Mouse (Mus musculus): Measurements from ENCODE around the gene Efcab2. TPM values are rescaled to one million over a fixed set of nuclear protein-coding genes. Genes with fewer than 3 reads are reported as not detected.

Efcab2 gene
- polyA plus RNA-seq, 1 experiment = 0.04 TPM

- H3K4me1 ChIP-seq (ENCODE audit: control insufficient read depth, insufficient read depth, insufficient read length, low read length) = no peaks in the 10 kb centered on the region
- H3K27ac ChIP-seq (ENCODE audit: insufficient read depth, low read depth, low read length) = no peak overlapping the region
- TF ChIP-seq CTCF (IDR thresholded peaks at IDR 0.05; ENCODE audit: extremely low read depth, insufficient read length, insufficient replicate concordance, low read depth, low read length) (no peak), POLR2A (IDR thresholded peaks at IDR 0.05; ENCODE audit: low read depth, low read length) (no peak)
- no peaks in the 10 kb centered on the region for H3K36me3 ChIP-seq (ENCODE audit: control insufficient read depth, insufficient read depth, low read length)
- H3K4me3 ChIP-seq (ENCODE audit: low read depth, low read length) = no peak overlapping the region
- WGBS = 76% methylated on average over 6 of the region's 6 CpGs
- H3K27me3 ChIP-seq (ENCODE audit: control insufficient read depth, insufficient read depth, low read length) = no peaks in the 10 kb centered on the region
Measured at GRCm38 (mm10) chr1:178467594-178467993, 61.7 kb downstream of the Efcab2 start.

- H3K4me3 ChIP-seq (ENCODE audit: low read depth, low read length) = no peak overlapping the region
- H3K27ac ChIP-seq (ENCODE audit: insufficient read depth, low read depth, low read length) = no peak overlapping the region
- H3K27me3 ChIP-seq (ENCODE audit: control insufficient read depth, insufficient read depth, low read length) = no peaks in the 10 kb centered on the region
- TF ChIP-seq POLR2A (IDR thresholded peaks at IDR 0.05; ENCODE audit: low read depth, low read length) (no peak), CTCF (IDR thresholded peaks at IDR 0.05; ENCODE audit: extremely low read depth, insufficient read length, insufficient replicate concordance, low read depth, low read length) (no peak)
- H3K36me3 ChIP-seq (ENCODE audit: control insufficient read depth, insufficient read depth, low read length) = no peaks in the 10 kb centered on the region
- 11% methylated on average over 2 of the region's 2 CpGs for WGBS
- H3K4me1 ChIP-seq (ENCODE audit: control insufficient read depth, insufficient read depth, insufficient read length, low read length) = no peaks in the 10 kb centered on the region
Measured at GRCm38 (mm10) chr1:178468280-178468679, 62.4 kb downstream of the Efcab2 start.

- Histone ChIP-seq H3K27ac (ENCODE audit: insufficient read depth, low read depth, low read length) (no peak overlapping the region), H3K27me3 (ENCODE audit: control insufficient read depth, insufficient read depth, low read length) (no peaks in the 10 kb centered on the region), H3K36me3 (ENCODE audit: control insufficient read depth, insufficient read depth, low read length) (no peaks in the 10 kb centered on the region), H3K4me1 (ENCODE audit: control insufficient read depth, insufficient read depth, insufficient read length, low read length) (no peaks in the 10 kb centered on the region), H3K4me3 (ENCODE audit: low read depth, low read length) (no peak overlapping the region)
- no peak for TF ChIP-seq POLR2A (IDR thresholded peaks at IDR 0.05; ENCODE audit: low read depth, low read length)
- no peak for TF ChIP-seq CTCF (IDR thresholded peaks at IDR 0.05; ENCODE audit: extremely low read depth, insufficient read length, insufficient replicate concordance, low read depth, low read length)
Measured at GRCm38 (mm10) chr1:178483854-178484253, 78.0 kb downstream of the Efcab2 start.

GRCm38 (mm10) chr1:178485138-178485867 is 79.4 kb downstream of the Efcab2 start:
- H3K27me3 ChIP-seq (ENCODE audit: control insufficient read depth, insufficient read depth, low read length) = no peaks in the 10 kb centered on the region
- H3K36me3 ChIP-seq (ENCODE audit: control insufficient read depth, insufficient read depth, low read length) = no peaks in the 10 kb centered on the region
- no peaks in the 10 kb centered on the region for H3K4me1 ChIP-seq (ENCODE audit: control insufficient read depth, insufficient read depth, insufficient read length, low read length)
- H3K27ac ChIP-seq (ENCODE audit: insufficient read depth, low read depth, low read length) = no peak overlapping the region
- no peak overlapping the region for H3K4me3 ChIP-seq (ENCODE audit: low read depth, low read length)
- WGBS = 92% methylated on average over 5 of the region's 5 CpGs
- TF ChIP-seq CTCF (IDR thresholded peaks at IDR 0.05; ENCODE audit: extremely low read depth, insufficient read length, insufficient replicate concordance, low read depth, low read length) (no peak), POLR2A (IDR thresholded peaks at IDR 0.05; ENCODE audit: low read depth, low read length) (no peak)

GRCm38 (mm10) chr1:178485868-178486220 is 80.0 kb downstream of the Efcab2 start:
- Histone ChIP-seq H3K36me3 (ENCODE audit: control insufficient read depth, insufficient read depth, low read length) (no peaks in the 10 kb centered on the region), H3K27ac (ENCODE audit: insufficient read depth, low read depth, low read length) (no peak overlapping the region), H3K4me3 (ENCODE audit: low read depth, low read length) (no peak overlapping the region), H3K27me3 (ENCODE audit: control insufficient read depth, insufficient read depth, low read length) (no peaks in the 10 kb centered on the region), H3K4me1 (ENCODE audit: control insufficient read depth, insufficient read depth, insufficient read length, low read length) (no peaks in the 10 kb centered on the region)
- 81% methylated on average over 5 of the region's 5 CpGs for WGBS
- TF ChIP-seq CTCF (IDR thresholded peaks at IDR 0.05; ENCODE audit: extremely low read depth, insufficient read length, insufficient replicate concordance, low read depth, low read length) = no peak
- no peak for TF ChIP-seq POLR2A (IDR thresholded peaks at IDR 0.05; ENCODE audit: low read depth, low read length)

GRCm38 (mm10) chr1:178486828-178487227 is 80.9 kb downstream of the Efcab2 start:
- Histone ChIP-seq H3K4me3 (ENCODE audit: low read depth, low read length) (no peak overlapping the region), H3K36me3 (ENCODE audit: control insufficient read depth, insufficient read depth, low read length) (no peaks in the 10 kb centered on the region), H3K27ac (ENCODE audit: insufficient read depth, low read depth, low read length) (no peak overlapping the region), H3K27me3 (ENCODE audit: control insufficient read depth, insufficient read depth, low read length) (no peaks in the 10 kb centered on the region), H3K4me1 (ENCODE audit: control insufficient read depth, insufficient read depth, insufficient read length, low read length) (no peaks in the 10 kb centered on the region)
- no peak for TF ChIP-seq CTCF (IDR thresholded peaks at IDR 0.05; ENCODE audit: extremely low read depth, insufficient read length, insufficient replicate concordance, low read depth, low read length)
- TF ChIP-seq POLR2A (IDR thresholded peaks at IDR 0.05; ENCODE audit: low read depth, low read length) = no peak
- 62% methylated on average over 5 of the region's 5 CpGs for WGBS

- H3K27me3 ChIP-seq (ENCODE audit: control insufficient read depth, insufficient read depth, low read length) = no peaks in the 10 kb centered on the region
- H3K36me3 ChIP-seq (ENCODE audit: control insufficient read depth, insufficient read depth, low read length) = no peaks in the 10 kb centered on the region
- TF ChIP-seq POLR2A (IDR thresholded peaks at IDR 0.05; ENCODE audit: low read depth, low read length) = no peak
- TF ChIP-seq CTCF (IDR thresholded peaks at IDR 0.05; ENCODE audit: extremely low read depth, insufficient read length, insufficient replicate concordance, low read depth, low read length) = no peak
- H3K4me1 ChIP-seq (ENCODE audit: control insufficient read depth, insufficient read depth, insufficient read length, low read length) = no peaks in the 10 kb centered on the region; the same call in 1 of the 2 replicates
- no peak overlapping the region for H3K27ac ChIP-seq (ENCODE audit: insufficient read depth, low read depth, low read length)
- no peak overlapping the region for H3K4me3 ChIP-seq (ENCODE audit: low read depth, low read length)
- 66% methylated on average over 3 of the region's 3 CpGs for WGBS
Measured at GRCm38 (mm10) chr1:178489127-178489526, 83.2 kb downstream of the Efcab2 start.
